Mouse (Mus musculus): ENCODE results near the gene Clcn5.

DNA sequence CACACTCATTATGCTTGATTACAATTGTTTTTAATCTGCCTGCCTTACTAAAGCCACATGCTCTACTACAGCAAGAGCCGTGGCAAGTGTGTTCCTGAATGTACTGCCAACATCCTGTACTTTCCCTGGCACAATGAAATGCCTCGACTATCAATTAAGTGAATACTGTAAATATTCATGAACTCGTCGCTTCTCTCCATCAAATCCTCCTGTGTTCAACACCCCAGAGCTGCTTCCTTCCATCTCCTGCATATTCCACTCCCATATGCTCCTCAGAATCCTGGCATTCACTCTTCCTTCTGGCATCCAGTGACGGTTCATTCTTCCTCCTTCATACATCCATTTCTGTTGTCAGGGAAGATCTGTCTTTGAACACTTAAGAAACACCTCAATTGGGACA is 39.4 kb downstream of the Clcn5 start:
- TF ChIP-seq CTCF (IDR thresholded peaks at IDR 0.05; ENCODE audit: low read depth): no peak
- TF ChIP-seq EP300 (IDR thresholded peaks at IDR 0.05; ENCODE audit: low read depth): no peak
